Mouse (Mus musculus) limb, embryonic 12.5 days (tissue): Measurements from ENCODE around the gene Rnf126. TPM values are rescaled to one million over a fixed set of nuclear protein-coding genes. Genes with fewer than 3 reads are reported as not detected.

Experiments used
- ATAC-seq: fragments of 200-750 bp; cut with Nextera tagmentation; 2 replicates; pipeline ENCODE4 v1.8.0; 2017; ENCODE audit warnings: low read depth, moderate TSS enrichment; ENCODE audit not compliant: insufficient number of reproducible peaks, insufficient read depth, low FRiP score, low TSS enrichment
- H3K27ac ChIP-seq: fragments of 300-500 bp; sonication (generic); 2 replicates; pipeline ENCODE4 v1.5.1; 2016; ENCODE audit warnings: mild to moderate bottlenecking, moderate library complexity
- H3K27me3 ChIP-seq: fragments of 300-500 bp; sonication (generic); 2 replicates; pipeline ENCODE4 v1.6.1; 2016; ENCODE audit warnings: mild to moderate bottlenecking, moderate library complexity
- H3K36me3 ChIP-seq: fragments of 300-500 bp; sonication (generic); 2 replicates; pipeline ENCODE4 v1.6.1; 2016; ENCODE audit warnings: mild to moderate bottlenecking, moderate library complexity
- H3K4me1 ChIP-seq: fragments of 300-500 bp; sonication (generic); replicated peaks from 2 replicates; pipeline ENCODE4 v1.6.1; 2016
- H3K4me2 ChIP-seq: fragments of 300-500 bp; sonication (generic); 2 replicates; pipeline ENCODE4 v1.6.1; 2016; ENCODE audit warnings: mild to moderate bottlenecking, moderate library complexity
- H3K4me3 ChIP-seq: fragments of 300-500 bp; sonication (generic); replicated peaks from 2 replicates; pipeline ENCODE4 v1.5.1; 2016; ENCODE audit warnings: mild to moderate bottlenecking
- H3K9ac ChIP-seq: fragments of 300-500 bp; sonication (generic); replicated peaks from 2 replicates; pipeline ENCODE4 v1.6.1; 2016; ENCODE audit warnings: mild to moderate bottlenecking, moderate library complexity
- H3K9me3 ChIP-seq: fragments of 300-500 bp; sonication (generic); 2 replicates; pipeline ENCODE4 v1.6.1; 2016; ENCODE audit warnings: mild to moderate bottlenecking, moderate library complexity
- WGBS: fragments of 180-500 bp; shearing (Covaris S2); methylation state at CpG from one replicate; pipeline ENCODE4 v1.1.7; 2016; 5-methylcytosine and 5-hydroxymethylcytosine counted together
- polyA plus RNA-seq: library from polyadenylated mRNA; unstranded; fragments of >200 nt; fragmentation: Nextera tagmentation; extraction: Ambion mirVana; gene quantifications from 2 replicates; pipeline ENCODE4 v1.2.1, GENCODE M21; 2016

Gene Rnf126
- polyA plus RNA-seq, 1 experiment from 2014 or later, result 108 TPM

- Histone ChIP-seq H3K27ac (no peak within 1 kb of the TSS), H3K27me3 (peaks cover 6% of the 10 kb centered on the region; the same call in 1 of the 2 replicates), H3K36me3 (peaks cover 3% of the 10 kb centered on the region; the same call in 1 of the 2 replicates), H3K9me3 (0 out of 2 replicates have a peak, but pooled peaks cover 3% of the 10 kb centered on the region), H3K4me1 (peaks cover 15% of the 10 kb centered on the region), H3K4me2 (no peak within 1 kb of the TSS), H3K4me3 (no peak within 1 kb of the TSS), H3K9ac (no peak within 1 kb of the TSS)
- no peak for ATAC-seq
- 85% methylated on average over 4 of the region's 4 CpGs for WGBS
Observed at GRCm38 (mm10) chr10:79790861-79791260, 24.1 kb upstream of the Rnf126 start, which contains the start of gene Prss57. TSS of gene Prss57 (minus strand) at chr10:79790961.

GRCm38 (mm10) chr10:79789581-79789980, 22.8 kb upstream of the Rnf126 start:
- H3K9me3 ChIP-seq, result no peaks in the 10 kb centered on the region
- H3K27me3 ChIP-seq, result peaks cover 12% of the 10 kb centered on the region; the same call in 1 of the 2 replicates
- no peak overlapping the region for H3K9ac ChIP-seq
- H3K4me1 ChIP-seq, result peaks cover 9% of the 10 kb centered on the region
- WGBS, result 66% methylated on average over 2 of the region's 2 CpGs
- no peak overlapping the region for H3K27ac ChIP-seq
- H3K4me2 ChIP-seq, result no peak overlapping the region
- no peak overlapping the region for H3K4me3 ChIP-seq
- H3K36me3 ChIP-seq, result no peaks in the 10 kb centered on the region
- ATAC-seq, result no peak

GRCm38 (mm10) chr10:79788386-79789158, 21.8 kb upstream of the Rnf126 start:
- 38% methylated on average over 7 of the region's 7 CpGs for WGBS
- Histone ChIP-seq H3K9ac (no peak overlapping the region), H3K27me3 (peaks cover 19% of the 10 kb centered on the region; the same call in 1 of the 2 replicates), H3K4me1 (0 out of 2 replicates have a peak, but pooled peaks cover 4% of the 10 kb centered on the region), H3K27ac (no peak overlapping the region), H3K9me3 (no peaks in the 10 kb centered on the region), H3K4me3 (no peak overlapping the region), H3K36me3 (no peaks in the 10 kb centered on the region), H3K4me2 (no peak overlapping the region)
- no peak for ATAC-seq

- H3K4me1 ChIP-seq, result peaks cover 16% of the 10 kb centered on the region
- no peak for ATAC-seq
- WGBS, result 36% methylated on average over 27 of the region's 27 CpGs
- no peaks in the 10 kb centered on the region for H3K9me3 ChIP-seq
- H3K4me3 ChIP-seq, result no peak overlapping the region
- H3K27ac ChIP-seq, result no peak overlapping the region
- H3K4me2 ChIP-seq, result no peak overlapping the region
- H3K36me3 ChIP-seq, result no peaks in the 10 kb centered on the region
- H3K27me3 ChIP-seq, result peaks cover 54% of the 10 kb centered on the region
- no peak overlapping the region for H3K9ac ChIP-seq
Observed at GRCm38 (mm10) chr10:79783920-79784800, 17.4 kb upstream of the Rnf126 start.

GRCm38 (mm10) chr10:79783050-79783449, 16.3 kb upstream of the Rnf126 start:
- 63% methylated on average over 7 of the region's 7 CpGs for WGBS
- H3K27ac ChIP-seq, result no peak overlapping the region
- H3K9ac ChIP-seq, result no peak overlapping the region
- H3K4me1 ChIP-seq, result peaks cover 25% of the 10 kb centered on the region
- H3K4me3 ChIP-seq, result no peak overlapping the region
- ATAC-seq, result no peak
- H3K27me3 ChIP-seq, result peaks cover 65% of the 10 kb centered on the region
- H3K9me3 ChIP-seq, result no peaks in the 10 kb centered on the region
- no peaks in the 10 kb centered on the region for H3K36me3 ChIP-seq
- no peak overlapping the region for H3K4me2 ChIP-seq

GRCm38 (mm10) chr10:79781956-79782355, 15.2 kb upstream of the Rnf126 start:
- ATAC-seq, result no peak
- no peak overlapping the region for H3K9ac ChIP-seq
- H3K4me1 ChIP-seq, result peaks cover 36% of the 10 kb centered on the region
- H3K27me3 ChIP-seq, result peaks cover 76% of the 10 kb centered on the region
- no peak overlapping the region for H3K4me2 ChIP-seq
- WGBS, result 50% methylated on average over 5 of the region's 5 CpGs
- no peak overlapping the region for H3K27ac ChIP-seq
- no peaks in the 10 kb centered on the region for H3K36me3 ChIP-seq
- no peak overlapping the region for H3K4me3 ChIP-seq
- no peaks in the 10 kb centered on the region for H3K9me3 ChIP-seq

- peaks cover 81% of the 10 kb centered on the region for H3K27me3 ChIP-seq
Observed at GRCm38 (mm10) chr10:79781139-79781538, 14.4 kb upstream of the Rnf126 start.

GRCm38 (mm10) chr10:79780664-79781015, 13.9 kb upstream of the Rnf126 start:
- 0 out of 2 replicates have a peak overlapping the region, but pooled peaks have one; percentile 23 for H3K9ac ChIP-seq

More at GRCm38 (mm10) chr10:79781139-79781538, 14.4 kb upstream of the Rnf126 start:
- WGBS, result 26% methylated on average over 21 of the region's 21 CpGs
- H3K4me2 ChIP-seq, result peak overlapping the region; percentile 68
- ATAC-seq, result no peak
- no peak overlapping the region for H3K27ac ChIP-seq
- no peaks in the 10 kb centered on the region for H3K36me3 ChIP-seq
- peaks cover 39% of the 10 kb centered on the region for H3K4me1 ChIP-seq
- H3K9me3 ChIP-seq, result no peaks in the 10 kb centered on the region
- H3K4me3 ChIP-seq, result peak overlapping the region; percentile 42
- 0 out of 2 replicates have a peak overlapping the region, but pooled peaks have one; percentile 23 for H3K9ac ChIP-seq

GRCm38 (mm10) chr10:79779784-79780663, 13.3 kb upstream of the Rnf126 start:
- H3K36me3 ChIP-seq, result no peaks in the 10 kb centered on the region
- no peak overlapping the region for H3K27ac ChIP-seq
- H3K4me2 ChIP-seq, result peak overlapping the region; percentile 68
- peaks cover 79% of the 10 kb centered on the region for H3K27me3 ChIP-seq
- H3K4me1 ChIP-seq, result peaks cover 39% of the 10 kb centered on the region
- 2% methylated on average over 55 of the region's 55 CpGs for WGBS
- H3K9ac ChIP-seq, result 0 out of 2 replicates have a peak overlapping the region, but pooled peaks have one; percentile 23
- H3K4me3 ChIP-seq, result peak overlapping the region; percentile 42
- peaks cover 4% of the 10 kb centered on the region; the same call in 1 of the 2 replicates for H3K9me3 ChIP-seq
- peak; percentile 81 for ATAC-seq

More at GRCm38 (mm10) chr10:79780664-79781015, 13.9 kb upstream of the Rnf126 start:
- ATAC-seq, result peak; percentile 1; the same call in 1 of the 2 replicates
- no peak overlapping the region for H3K27ac ChIP-seq
- peaks cover 81% of the 10 kb centered on the region for H3K27me3 ChIP-seq
- H3K4me1 ChIP-seq, result peaks cover 39% of the 10 kb centered on the region
- WGBS, result 3% methylated on average over 13 of the region's 13 CpGs
- H3K36me3 ChIP-seq, result no peaks in the 10 kb centered on the region
- H3K4me2 ChIP-seq, result peak overlapping the region; percentile 68
- no peaks in the 10 kb centered on the region for H3K9me3 ChIP-seq
- peak overlapping the region; percentile 42 for H3K4me3 ChIP-seq

GRCm38 (mm10) chr10:79779193-79779592, 12.4 kb upstream of the Rnf126 start:
- 19% methylated on average over 2 of the region's 2 CpGs for WGBS
- Histone ChIP-seq H3K27ac (0 out of 2 replicates have a peak overlapping the region, but pooled peaks have one; percentile 7), H3K36me3 (no peaks in the 10 kb centered on the region), H3K4me2 (no peak overlapping the region), H3K9ac (no peak overlapping the region), H3K9me3 (peaks cover 6% of the 10 kb centered on the region; the same call in 1 of the 2 replicates), H3K4me3 (peak overlapping the region; percentile 42; the same call in 1 of the 2 replicates), H3K27me3 (peaks cover 70% of the 10 kb centered on the region), H3K4me1 (peaks cover 39% of the 10 kb centered on the region)
- no peak for ATAC-seq
